Mouse (Mus musculus): Measurements from ENCODE around the gene Fgfr2. TPM values are rescaled to one million over a fixed set of nuclear protein-coding genes. Genes with fewer than 3 reads are reported as not detected.
A peak's percentile ranks its signal among the peaks of the same experiment; 100 is the strongest.

The Fgfr2 gene
- total RNA-seq, 2 experiments from 2014 or later, result 43.7 to 44.3 TPM

DNA sequence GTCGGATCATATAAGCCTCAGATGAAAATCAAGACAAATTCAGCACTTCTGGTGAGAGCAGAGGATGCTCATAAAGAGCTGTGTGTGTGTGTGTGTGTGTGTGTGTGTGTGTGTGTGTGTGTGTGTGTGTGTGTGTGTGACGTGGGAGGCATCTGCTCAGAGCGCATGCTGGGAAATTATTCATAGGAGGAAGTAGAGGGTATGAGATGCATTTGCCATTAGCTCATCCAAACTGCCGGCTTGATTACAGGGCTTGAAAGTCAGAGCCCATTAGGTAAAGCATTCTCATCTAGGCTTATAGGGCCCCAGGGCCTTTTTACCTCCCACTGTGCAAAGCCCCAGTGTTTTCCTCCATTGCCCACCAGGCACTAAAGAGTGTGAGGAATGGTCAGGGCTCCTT, 1076.5 kb downstream of the Fgfr2 start:
- no peak for DNase-seq (ENCODE audit: extremely low spot score in 1 of 2, low spot score in 1 of 2)

DNA sequence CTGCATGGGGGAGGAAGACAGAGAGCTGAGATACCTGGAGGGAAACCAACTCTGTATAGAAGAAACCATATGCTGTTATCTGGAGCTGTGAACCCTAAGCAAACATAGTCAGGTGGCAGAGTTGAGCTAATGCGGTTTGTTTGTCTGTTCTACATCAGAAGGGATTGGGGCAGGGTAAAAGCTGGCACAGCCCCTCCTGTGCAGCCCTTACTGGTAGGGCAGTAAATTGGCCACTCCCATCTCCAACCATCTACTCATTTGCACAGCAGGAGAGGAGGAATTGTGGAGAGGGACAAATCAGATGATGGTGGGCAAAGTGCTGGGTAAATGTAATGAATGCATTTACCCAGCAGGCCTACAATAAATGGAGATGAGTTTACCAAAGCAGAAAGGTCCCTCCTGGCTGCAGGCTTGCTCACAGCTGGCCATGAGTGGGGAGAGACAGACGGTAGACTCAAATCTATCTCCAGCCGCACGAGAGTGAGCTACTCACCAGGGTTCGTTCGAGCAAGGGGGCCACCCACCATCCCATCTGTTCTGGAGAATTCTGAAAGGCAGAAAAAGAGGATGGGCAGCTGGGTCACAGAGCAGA, 1091.1 kb downstream of the Fgfr2 start:
- no peak for DNase-seq (ENCODE audit: extremely low spot score in 1 of 2, low spot score in 1 of 2)

DNA sequence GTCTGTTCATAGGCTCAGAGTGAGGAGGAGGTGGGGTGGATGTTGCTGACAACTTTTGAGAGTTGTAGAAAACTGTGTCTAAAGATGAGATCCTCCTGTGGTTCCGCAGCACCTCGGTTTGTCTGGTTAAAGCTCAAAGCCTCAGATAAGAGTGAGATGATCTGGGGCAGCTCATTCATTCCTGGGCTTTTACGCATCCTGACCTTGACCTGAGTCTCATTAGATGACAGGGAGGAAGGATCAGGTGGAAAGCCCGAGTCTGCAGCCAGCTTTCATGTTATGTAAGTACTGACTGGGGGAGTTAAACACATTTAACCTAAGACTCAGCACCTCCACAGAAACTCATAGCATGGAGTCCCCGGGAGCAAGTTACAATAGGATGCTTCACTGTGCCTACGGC, 1096.5 kb downstream of the Fgfr2 start:
- DNase-seq (ENCODE audit: extremely low spot score in 1 of 2, low spot score in 1 of 2), result no peak

DNA sequence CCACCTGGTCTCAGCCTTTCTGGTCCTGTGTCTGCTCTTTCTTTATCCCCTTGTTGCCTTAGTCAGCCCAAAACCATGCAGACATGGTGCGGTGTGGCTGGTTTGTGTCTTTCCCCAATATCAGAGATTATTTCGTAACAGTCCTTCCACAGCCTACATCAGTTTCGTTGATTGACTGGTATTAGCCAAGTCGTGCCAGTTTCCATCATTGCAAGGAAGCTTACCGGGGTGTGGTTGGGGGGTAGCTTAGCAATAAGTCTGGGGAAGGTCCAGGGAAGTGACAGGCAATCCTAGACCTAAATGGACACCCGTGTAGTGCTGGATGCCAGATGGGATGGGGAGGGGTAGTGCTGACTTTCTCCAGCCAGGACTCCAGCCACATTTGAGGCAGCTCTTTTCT, 1097.6 kb downstream of the Fgfr2 start:
- DNase-seq (ENCODE audit: extremely low spot score in 1 of 2, low spot score in 1 of 2), result no peak

DNA sequence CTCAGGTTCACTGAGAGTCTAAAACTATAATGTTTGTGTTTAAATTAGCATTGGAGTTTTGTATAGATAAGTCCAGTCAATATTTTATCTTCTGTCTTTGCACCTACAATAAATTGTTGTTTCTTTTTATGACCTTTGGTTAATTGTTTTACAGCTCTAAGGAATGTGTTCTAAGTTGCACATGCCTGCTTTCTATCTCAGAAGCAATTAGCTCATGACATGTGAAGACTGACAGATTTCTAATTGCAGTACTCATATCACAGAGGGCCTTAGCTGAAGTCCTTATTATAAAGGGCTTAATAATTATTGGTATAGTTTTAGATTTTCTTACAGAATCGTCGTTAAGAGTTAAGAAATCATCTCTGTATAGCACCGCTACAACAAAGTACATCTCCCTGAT, 1107.2 kb downstream of the Fgfr2 start:
- no peak for DNase-seq (ENCODE audit: extremely low spot score in 1 of 2, low spot score in 1 of 2)

DNA sequence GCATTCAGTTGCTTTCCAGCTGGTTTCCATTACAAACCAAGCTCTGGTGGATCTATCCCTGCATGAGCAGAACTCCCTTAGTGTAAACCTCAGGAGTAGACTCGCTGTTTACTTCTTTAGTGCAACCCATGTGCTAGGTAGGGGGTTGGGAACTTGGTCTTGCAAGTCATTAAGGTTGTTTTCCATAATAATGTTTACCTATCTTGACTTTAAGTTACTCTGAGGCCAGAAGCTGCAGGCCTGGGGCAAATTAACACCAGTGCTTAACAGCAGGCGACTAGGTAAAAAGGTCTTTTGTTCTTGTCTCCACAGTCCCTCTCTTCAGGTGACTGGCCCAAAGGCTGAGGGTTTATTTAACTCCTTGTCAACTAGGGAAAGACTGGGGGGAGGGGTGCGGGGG, 1108.0 kb downstream of the Fgfr2 start:
- DNase-seq (ENCODE audit: extremely low spot score in 1 of 2, low spot score in 1 of 2), result no peak

DNA sequence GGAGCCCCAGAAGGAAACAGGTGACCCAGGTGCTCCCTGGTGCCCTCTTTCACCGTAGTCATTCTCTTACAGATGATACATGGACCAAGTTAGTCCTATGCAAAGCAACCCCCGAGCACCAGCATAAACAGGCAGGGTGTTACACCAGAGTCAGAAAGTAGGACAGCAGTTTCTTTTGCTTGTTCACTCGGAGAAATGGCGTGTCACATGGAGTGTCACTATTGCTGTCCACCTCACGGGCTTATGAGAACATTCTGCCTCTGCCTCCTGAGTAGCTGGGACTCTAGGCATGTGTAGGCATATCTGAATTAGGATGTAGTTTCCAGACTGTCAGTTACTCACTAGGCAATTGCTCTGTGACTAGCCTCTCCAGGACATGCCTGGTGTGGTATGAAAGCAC, 1109.2 kb downstream of the Fgfr2 start:
- no peak for DNase-seq (ENCODE audit: extremely low spot score in 1 of 2, low spot score in 1 of 2)

DNA sequence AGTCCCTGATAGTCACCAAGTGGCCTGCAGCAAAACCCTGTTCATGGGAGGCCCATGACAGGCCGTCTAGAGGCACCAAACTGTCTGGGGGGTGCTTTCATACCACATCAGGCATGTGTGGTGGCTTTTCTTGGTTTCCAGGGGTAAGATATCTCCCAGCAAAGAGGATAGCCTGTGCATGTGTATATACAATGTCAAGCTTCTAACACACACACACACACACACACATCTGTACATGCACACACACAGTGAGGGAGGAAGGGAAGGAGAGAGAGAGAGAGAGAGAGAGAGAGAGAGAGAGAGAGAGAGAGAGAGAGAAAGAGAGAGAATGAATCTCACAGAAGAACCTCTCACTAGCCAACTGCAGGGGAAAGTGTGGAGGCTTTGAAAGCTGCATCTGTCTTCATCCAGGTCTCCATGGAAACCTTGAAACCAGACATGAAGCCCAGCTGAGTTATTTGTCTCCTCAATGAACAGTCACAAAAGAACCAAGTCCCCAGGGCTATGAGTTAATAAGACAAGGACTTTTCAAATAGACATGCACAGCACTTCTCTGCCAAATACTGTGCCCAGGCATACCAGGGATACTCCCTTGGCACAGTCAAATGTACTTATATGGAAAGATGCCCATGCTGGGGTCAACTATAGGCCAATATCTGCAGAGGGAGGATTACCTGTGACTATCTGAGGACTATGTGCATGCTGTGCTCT, 1110.0 kb downstream of the Fgfr2 start:
- DNase-seq (ENCODE audit: extremely low spot score in 1 of 2, low spot score in 1 of 2), result no peak

DNA sequence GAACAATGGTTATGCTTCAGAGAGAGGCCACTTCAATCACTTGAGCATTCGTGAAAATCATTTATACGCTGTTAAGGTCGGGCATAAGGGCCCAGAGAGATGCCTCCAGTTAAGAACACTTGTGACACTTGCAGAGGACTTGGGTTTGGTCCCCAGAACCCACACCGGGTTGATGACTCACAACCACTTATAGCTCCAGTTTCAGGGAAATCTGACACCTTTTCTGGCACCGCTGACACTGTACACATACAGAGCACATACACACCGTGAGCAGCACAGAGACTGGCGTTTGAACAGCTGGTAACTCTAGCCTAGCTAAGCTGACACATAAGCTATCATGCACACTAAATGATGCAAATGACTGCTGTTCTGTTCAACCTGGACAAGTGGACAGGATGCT, 1114.1 kb downstream of the Fgfr2 start:
- DNase-seq (ENCODE audit: extremely low spot score in 1 of 2, low spot score in 1 of 2), result no peak

DNA sequence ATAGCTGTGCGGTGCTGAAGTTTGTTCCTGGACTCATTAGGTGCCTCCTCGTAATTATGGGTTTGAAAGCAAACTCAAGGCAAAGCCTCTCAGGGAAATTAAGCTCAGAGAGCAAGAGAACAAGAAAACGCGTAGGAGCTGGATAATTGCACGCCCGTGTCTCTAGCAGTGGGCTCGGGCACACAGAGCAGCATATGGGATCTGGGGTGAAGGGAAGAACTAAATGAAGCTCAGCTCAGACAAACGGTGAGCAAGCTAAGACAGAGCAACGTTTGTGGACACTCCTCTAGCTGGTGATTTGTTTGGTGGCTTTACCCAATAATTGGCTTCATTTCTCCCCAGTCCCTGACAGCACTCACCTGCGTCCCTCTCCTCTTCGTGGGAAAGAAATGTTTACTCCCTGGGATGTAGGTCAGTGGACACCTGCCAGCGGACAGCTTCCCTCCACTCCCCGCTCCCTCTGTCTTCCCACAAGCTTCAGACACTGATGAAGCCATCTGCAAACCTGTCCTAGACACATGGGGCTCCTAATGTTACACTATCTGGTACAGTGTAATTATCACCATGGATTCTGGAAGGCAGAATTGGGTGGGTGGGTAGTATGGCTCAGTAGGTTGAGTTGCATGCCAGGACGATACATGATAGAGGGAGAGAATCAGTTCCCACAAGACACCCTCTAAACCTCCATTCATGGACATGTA, 1117.0 kb downstream of the Fgfr2 start:
- DNase-seq (ENCODE audit: extremely low spot score in 1 of 2, low spot score in 1 of 2), result peak in 1 of 2 experiments; percentile 26

DNA sequence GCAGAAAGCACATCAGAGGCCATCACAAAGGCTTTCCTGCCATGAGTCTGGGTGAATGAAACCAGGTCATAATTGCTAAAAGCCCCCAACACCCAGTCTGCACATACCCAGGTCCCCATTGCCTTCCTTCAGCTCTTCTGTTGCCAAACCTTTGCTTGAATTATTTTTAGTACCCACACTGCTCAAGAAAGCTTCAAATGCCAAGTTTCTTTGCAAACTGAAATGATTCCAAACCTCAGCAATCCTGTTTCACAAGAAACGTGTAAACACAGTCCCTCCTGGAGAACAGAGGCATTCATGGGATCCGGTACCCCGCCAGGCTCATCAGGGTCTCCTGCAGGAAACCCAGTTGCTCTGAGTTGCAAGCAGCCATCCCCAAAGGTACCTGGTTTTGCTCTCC, 1130.3 kb downstream of the Fgfr2 start:
- DNase-seq (ENCODE audit: extremely low spot score in 1 of 2, low spot score in 1 of 2), result no peak

DNA sequence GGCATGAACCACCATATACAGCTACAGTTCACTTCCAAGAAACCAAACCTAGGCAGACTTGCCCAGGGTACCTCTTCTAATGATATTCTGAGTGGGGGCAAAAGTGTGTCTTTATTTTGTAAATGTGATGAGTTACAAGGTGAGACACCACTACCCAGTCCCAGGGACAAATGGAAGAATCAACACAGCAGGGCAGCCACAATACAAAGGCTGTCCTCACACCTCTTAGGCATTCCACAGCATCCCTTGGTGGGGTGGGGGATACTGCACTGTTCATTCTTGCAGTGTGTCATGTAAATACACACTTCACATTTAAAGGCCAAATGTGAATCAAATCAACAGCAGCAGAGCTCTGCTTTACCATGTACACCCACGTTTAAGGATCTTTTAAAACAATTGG, 1130.9 kb downstream of the Fgfr2 start:
- DNase-seq (ENCODE audit: extremely low spot score in 1 of 2, low spot score in 1 of 2), result no peak

DNA sequence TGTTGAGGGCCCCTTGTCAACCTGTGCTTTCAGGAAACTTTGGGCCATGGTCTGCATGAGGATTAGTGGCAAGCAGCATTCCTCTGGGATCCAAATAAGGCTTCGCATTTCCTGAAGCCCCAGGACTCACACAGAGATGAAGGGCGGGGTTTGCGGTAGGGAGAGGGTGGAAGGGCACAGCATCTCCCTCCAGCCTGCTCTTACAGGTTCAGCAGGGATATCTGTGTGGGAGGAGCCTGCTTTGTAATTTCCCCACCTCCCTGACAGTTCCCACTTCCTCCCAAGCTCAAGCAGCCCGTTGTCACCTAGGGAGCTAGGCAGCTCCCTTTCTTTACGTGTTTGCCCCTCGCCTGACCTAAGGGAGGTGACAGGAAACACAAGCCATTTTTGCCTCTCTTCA, 1134.1 kb downstream of the Fgfr2 start:
- DNase-seq (ENCODE audit: extremely low spot score in 1 of 2, low spot score in 1 of 2), result no peak

DNA sequence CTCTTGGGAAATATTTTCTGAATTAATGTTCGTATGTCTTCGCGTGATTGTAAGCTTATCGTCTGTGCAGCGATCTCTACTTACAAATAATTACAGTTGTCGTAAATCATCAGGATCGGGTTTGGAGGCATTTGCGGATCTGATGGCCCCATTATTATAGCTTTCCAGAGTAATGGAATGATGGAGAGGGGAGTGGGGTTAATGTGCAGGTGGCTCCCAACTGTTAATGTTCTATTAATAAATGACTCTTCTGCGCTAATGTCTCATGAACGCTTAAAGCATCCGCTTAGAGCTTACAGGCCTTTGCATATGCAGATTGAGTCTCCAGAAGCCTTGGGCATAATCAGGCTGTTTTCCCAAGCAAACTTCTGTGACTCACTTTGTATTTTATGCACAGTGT, 1144.5 kb downstream of the Fgfr2 start:
- no peak for DNase-seq (ENCODE audit: extremely low spot score in 1 of 2, low spot score in 1 of 2)

DNA sequence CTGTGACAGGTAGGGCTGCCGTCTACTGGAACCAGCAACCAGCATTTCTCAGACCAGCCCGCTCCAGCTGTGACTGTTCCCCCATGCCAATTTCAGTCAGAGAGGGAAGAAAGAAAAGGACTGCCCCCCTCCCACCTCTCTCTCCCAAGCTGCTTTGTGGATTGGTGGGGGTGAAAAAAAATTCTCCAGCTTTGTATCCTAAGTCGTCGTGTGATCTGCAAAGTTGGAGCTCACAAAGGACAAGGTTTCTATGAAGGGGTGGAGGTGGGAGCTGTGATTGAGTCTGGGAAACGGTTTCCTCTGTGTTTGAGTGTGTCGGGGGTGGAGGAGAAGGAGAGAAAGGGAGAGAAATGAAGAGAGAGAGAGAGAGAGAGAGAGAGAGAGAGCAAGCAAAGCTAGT, 1147.3 kb downstream of the Fgfr2 start:
- no peak for DNase-seq (ENCODE audit: extremely low spot score in 1 of 2, low spot score in 1 of 2)

DNA sequence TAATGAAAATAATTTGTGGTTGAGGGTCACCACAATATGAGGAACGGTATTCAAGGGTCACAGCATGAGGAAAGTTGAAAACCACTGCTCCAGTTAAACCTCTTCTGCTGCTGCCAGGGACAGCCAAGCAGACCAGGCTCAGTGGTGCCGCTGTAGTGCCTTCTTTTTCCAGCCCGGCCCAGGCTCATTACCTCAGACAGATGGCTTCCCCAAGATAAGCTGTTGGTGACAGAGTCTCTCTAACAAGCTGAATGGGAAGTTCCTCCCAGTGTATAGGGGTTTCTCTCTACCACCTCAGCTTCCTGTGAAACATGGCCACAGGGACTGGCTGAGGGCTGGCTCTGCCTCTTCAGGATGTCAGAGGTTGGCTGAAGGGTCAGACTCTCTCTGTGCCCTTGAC, 1152.9 kb downstream of the Fgfr2 start:
- DNase-seq (ENCODE audit: extremely low spot score in 1 of 2, low spot score in 1 of 2), result no peak

DNA sequence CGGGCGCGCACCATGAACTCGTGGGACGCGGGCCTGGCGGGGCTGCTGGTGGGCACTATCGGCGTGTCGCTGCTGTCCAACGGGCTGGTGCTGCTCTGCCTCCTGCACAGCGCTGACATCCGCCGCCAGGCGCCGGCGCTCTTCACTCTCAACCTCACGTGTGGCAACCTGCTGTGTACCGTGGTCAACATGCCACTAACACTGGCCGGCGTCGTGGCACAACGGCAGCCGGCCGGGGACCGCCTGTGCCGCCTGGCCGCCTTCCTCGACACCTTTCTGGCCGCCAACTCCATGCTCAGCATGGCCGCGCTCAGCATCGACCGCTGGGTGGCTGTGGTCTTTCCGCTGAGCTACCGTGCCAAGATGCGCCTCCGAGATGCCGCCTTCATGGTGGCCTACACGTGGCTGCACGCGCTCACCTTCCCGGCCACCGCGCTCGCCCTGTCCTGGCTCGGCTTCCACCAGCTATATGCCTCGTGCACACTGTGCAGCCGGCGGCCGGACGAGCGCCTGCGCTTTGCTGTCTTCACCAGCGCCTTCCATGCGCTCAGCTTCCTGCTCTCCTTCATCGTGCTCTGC, 1156.1 kb downstream of the Fgfr2 start:
- peak; percentile 28 to 51 for DNase-seq (ENCODE audit: extremely low spot score in 1 of 2, low spot score in 1 of 2)

DNA sequence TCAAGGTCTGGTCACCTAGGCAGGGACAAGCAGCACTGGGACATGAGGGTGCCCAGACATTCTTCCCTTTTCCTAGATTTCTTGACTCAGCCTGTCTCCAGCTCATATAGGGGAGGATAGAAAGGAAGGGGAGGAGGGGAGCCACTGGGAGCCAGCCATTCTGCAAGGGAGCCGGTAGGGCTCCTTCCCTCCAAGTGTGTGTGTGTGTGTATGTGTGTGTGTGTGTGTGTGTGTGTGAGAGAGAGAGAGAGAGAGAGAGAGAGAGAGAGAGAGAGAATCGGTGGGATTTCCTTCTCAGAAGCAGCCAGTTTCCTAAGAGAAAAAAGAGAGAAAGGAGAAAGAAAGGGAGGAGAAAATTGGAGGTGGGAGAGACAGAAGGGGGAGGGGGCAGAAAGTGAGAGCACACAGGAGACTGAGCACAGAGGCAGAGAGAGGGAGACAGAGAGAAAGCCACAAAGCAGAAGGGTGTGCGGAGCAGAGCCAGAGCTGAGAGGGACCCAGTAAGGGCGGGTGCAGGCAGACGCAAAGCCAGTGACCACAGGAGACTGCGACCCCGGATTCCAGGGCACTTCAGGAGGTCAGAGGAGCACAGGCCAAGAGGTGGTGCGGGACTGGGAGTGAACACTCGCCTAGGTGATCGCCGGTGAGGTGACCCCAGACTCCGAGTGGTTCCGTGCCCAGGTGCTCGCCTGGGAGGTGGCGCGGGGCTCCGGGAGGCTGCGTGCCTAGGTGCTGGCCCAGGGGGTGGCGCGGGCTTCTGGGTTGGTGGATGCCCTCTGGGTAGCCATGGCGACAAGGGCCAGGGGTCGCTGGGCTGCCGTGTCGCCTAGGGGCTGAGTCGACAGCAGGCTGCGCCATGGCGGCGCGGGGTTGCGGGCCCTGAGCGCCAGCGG, 1156.9 kb downstream of the Fgfr2 start, which contains the start of gene Gpr26:
Gene Gpr26, plus strand, starts transcription at position 438 of the 893 bp plus-strand sequence.
- DNase-seq (ENCODE audit: extremely low spot score in 1 of 2, low spot score in 1 of 2), result peak; percentile 40 to 42

DNA sequence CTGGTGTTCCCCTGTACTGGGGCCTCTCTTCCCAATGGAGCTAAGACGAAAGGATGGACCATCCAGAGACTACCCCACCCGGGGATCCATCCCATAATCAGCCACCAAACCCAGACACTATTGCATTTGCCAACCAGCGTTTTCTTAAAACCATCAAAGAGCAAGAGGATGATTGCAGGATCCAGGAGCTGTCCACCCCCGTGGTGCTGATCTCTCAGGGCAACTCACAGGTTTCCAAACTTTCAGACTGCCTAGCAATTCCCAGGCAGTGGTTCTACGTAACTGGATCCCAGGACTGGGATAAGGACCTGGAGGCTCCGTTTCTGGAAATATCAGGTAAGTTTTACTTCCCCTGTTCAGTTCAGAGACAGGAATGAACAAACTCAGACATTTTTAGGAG, 1162.6 kb downstream of the Fgfr2 start:
- DNase-seq (ENCODE audit: extremely low spot score in 1 of 2, low spot score in 1 of 2), result peak in 1 of 2 experiments; percentile 40

DNA sequence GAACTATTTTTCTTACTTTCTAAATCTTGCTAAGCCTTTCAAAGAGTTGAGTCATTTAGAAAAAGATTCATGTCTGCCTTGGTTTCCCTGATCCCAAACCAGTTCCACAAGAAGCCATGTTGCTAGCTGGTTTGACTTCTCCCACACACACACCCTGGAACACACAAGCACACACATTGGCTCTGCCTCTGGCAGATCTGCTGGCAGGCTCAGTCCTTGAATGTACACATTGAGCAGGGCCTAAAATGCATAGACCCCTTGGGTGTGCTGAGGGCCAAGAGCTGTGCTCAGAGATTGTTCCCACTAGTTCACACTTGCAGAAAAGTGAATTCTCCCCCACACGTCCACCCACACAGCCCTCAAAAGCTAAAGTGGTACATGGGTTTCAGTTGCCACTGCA, 1164.4 kb downstream of the Fgfr2 start:
- no peak for DNase-seq (ENCODE audit: extremely low spot score in 1 of 2, low spot score in 1 of 2)
